Mouse (Mus musculus): ENCODE measurements around the gene Gm45234. TPM values are rescaled to one million over a fixed set of nuclear protein-coding genes. Genes with fewer than 3 reads are reported as not detected.

Gene Gm45234
- total and polyA plus RNA-seq, 2 experiments from 2014 or later, result not detected

GRCm38 (mm10) chr6:124745490-124746295, 10.1 kb downstream of the Gm45234 start:
- peak overlapping the region; percentile 87 for H3K27ac ChIP-seq (ENCODE audit: low read depth, low read length)
- no peaks in the 10 kb centered on the region for H3K4me1 ChIP-seq (ENCODE audit: insufficient read depth, low read length)
- H3K27me3 ChIP-seq (ENCODE audit: insufficient read depth, low read length), result no peaks in the 10 kb centered on the region
- under 1% methylated on average over 72 of the region's 85 CpGs for WGBS
- peak; percentile 98 for DNase-seq (ENCODE audit: low spot score)
- H3K4me3 ChIP-seq (ENCODE audit: low read depth, low read length), result peak overlapping the region; percentile 44
- TF ChIP-seq CTCF (IDR thresholded peaks at IDR 0.05), result peak; percentile 89
- ATAC-seq (ENCODE audit: low FRiP score), result peak; percentile 86
- H3K9ac ChIP-seq (replicated peaks; ENCODE audit: low read length, poor library complexity, severe bottlenecking), result peak overlapping the region; percentile 84
- peaks cover 47% of the 10 kb centered on the region for H3K36me3 ChIP-seq (ENCODE audit: insufficient read depth, low read length)
- peak overlapping the region; percentile 97 for H3K4me2 ChIP-seq (ENCODE audit: low read depth, low read length, poor library complexity, severe bottlenecking)
- no peaks in the 10 kb centered on the region for H3K9me3 ChIP-seq (ENCODE audit: low read length)

- Histone ChIP-seq H3K27ac (ENCODE audit: low read depth, low read length) (peak overlapping the region; percentile 65), H3K4me2 (ENCODE audit: low read depth, low read length, poor library complexity, severe bottlenecking) (peak overlapping the region; percentile 97), H3K27me3 (ENCODE audit: insufficient read depth, low read length) (no peaks in the 10 kb centered on the region), H3K4me3 (ENCODE audit: low read depth, low read length) (peak overlapping the region; percentile 44), H3K9ac (replicated peaks; ENCODE audit: low read length, poor library complexity, severe bottlenecking) (no peak overlapping the region; the same call in 1 of the 2 replicates), H3K4me1 (ENCODE audit: insufficient read depth, low read length) (0 out of 2 replicates have a peak, but pooled peaks cover under 1% of the 10 kb centered on the region), H3K9me3 (ENCODE audit: low read length) (no peaks in the 10 kb centered on the region), H3K36me3 (ENCODE audit: insufficient read depth, low read length) (peaks cover 46% of the 10 kb centered on the region)
- TF ChIP-seq CTCF (IDR thresholded peaks at IDR 0.05), result no peak
- ATAC-seq (ENCODE audit: low FRiP score) (no peak), DNase-seq (ENCODE audit: low spot score) (no peak)
- 69% methylated on average over 26 of the region's 26 CpGs for WGBS
Measured at GRCm38 (mm10) chr6:124744755-124745321, 11.0 kb downstream of the Gm45234 start.

GRCm38 (mm10) chr6:124743647-124744046, 12.2 kb downstream of the Gm45234 start:
- Histone ChIP-seq H3K27ac (ENCODE audit: low read depth, low read length) (no peak overlapping the region; the same call in 1 of the 2 replicates), H3K4me2 (ENCODE audit: low read depth, low read length, poor library complexity, severe bottlenecking) (no peak overlapping the region), H3K4me3 (ENCODE audit: low read depth, low read length) (no peak overlapping the region), H3K9ac (replicated peaks; ENCODE audit: low read length, poor library complexity, severe bottlenecking) (no peak overlapping the region), H3K9me3 (ENCODE audit: low read length) (no peaks in the 10 kb centered on the region), H3K36me3 (ENCODE audit: insufficient read depth, low read length) (peaks cover 37% of the 10 kb centered on the region), H3K4me1 (ENCODE audit: insufficient read depth, low read length) (peaks cover 6% of the 10 kb centered on the region; the same call in 1 of the 2 replicates), H3K27me3 (ENCODE audit: insufficient read depth, low read length) (no peaks in the 10 kb centered on the region)
- TF ChIP-seq CTCF (IDR thresholded peaks at IDR 0.05), result no peak
- DNase-seq (ENCODE audit: low spot score) (no peak), ATAC-seq (ENCODE audit: low FRiP score) (no peak)
- 90% methylated on average over 8 of the region's 8 CpGs for WGBS

GRCm38 (mm10) chr6:124742839-124743514, 12.8 kb downstream of the Gm45234 start:
- H3K4me1 ChIP-seq (ENCODE audit: insufficient read depth, low read length), result peaks cover 6% of the 10 kb centered on the region; the same call in 1 of the 2 replicates
- no peak overlapping the region for H3K4me2 ChIP-seq (ENCODE audit: low read depth, low read length, poor library complexity, severe bottlenecking)
- H3K9me3 ChIP-seq (ENCODE audit: low read length), result no peaks in the 10 kb centered on the region
- DNase-seq (ENCODE audit: low spot score) (no peak), ATAC-seq (ENCODE audit: low FRiP score) (no peak)
- H3K4me3 ChIP-seq (ENCODE audit: low read depth, low read length), result no peak overlapping the region
- H3K9ac ChIP-seq (replicated peaks; ENCODE audit: low read length, poor library complexity, severe bottlenecking), result no peak overlapping the region
- 95% methylated on average over 15 of the region's 15 CpGs for WGBS
- no peak overlapping the region for H3K27ac ChIP-seq (ENCODE audit: low read depth, low read length)
- peaks cover 34% of the 10 kb centered on the region for H3K36me3 ChIP-seq (ENCODE audit: insufficient read depth, low read length)
- H3K27me3 ChIP-seq (ENCODE audit: insufficient read depth, low read length), result no peaks in the 10 kb centered on the region
- no peak for TF ChIP-seq CTCF (IDR thresholded peaks at IDR 0.05)

GRCm38 (mm10) chr6:124741842-124742241, 14.0 kb downstream of the Gm45234 start:
- no peaks in the 10 kb centered on the region for H3K27me3 ChIP-seq (ENCODE audit: insufficient read depth, low read length)
- H3K4me2 ChIP-seq (ENCODE audit: low read depth, low read length, poor library complexity, severe bottlenecking), result peak overlapping the region; percentile 70
- H3K9me3 ChIP-seq (ENCODE audit: low read length), result no peaks in the 10 kb centered on the region
- peak overlapping the region; percentile 91 for H3K9ac ChIP-seq (replicated peaks; ENCODE audit: low read length, poor library complexity, severe bottlenecking)
- peaks cover 6% of the 10 kb centered on the region; the same call in 1 of the 2 replicates for H3K4me1 ChIP-seq (ENCODE audit: insufficient read depth, low read length)
- WGBS, result 69% methylated on average over 3 of the region's 3 CpGs
- TF ChIP-seq CTCF (IDR thresholded peaks at IDR 0.05), result no peak
- peak overlapping the region; percentile 10; the same call in 1 of the 2 replicates for H3K4me3 ChIP-seq (ENCODE audit: low read depth, low read length)
- no peak for DNase-seq (ENCODE audit: low spot score)
- H3K36me3 ChIP-seq (ENCODE audit: insufficient read depth, low read length), result peaks cover 24% of the 10 kb centered on the region
- ATAC-seq (ENCODE audit: low FRiP score), result no peak
- peak overlapping the region; percentile 98 for H3K27ac ChIP-seq (ENCODE audit: low read depth, low read length)
